Mouse (Mus musculus): ENCODE data around the gene Bahcc1. TPM values are rescaled to one million over a fixed set of nuclear protein-coding genes. Genes with fewer than 3 reads are reported as not detected.

Gene Bahcc1
- 0.84 TPM in 2 replicates for polyA plus RNA-seq (2015; fragmentation: Nextera tagmentation; extraction: Ambion mirVana)

GRCm38 (mm10) chr11:120232230-120233097 is at the start of gene Bahcc1:
Gene Bahcc1 (plus strand): TSS chr11:120232947.
- Histone ChIP-seq H3K9me3 (replicated peaks; ENCODE audit: control insufficient read depth, low read length) (no peaks in the 10 kb centered on the region), H3K4me3 (ENCODE audit: low read depth, low read length) (peak within 1 kb of the TSS; percentile 59), H3K27me3 (ENCODE audit: control insufficient read depth, insufficient read depth, low read depth, low read length) (peaks cover 88% of the 10 kb centered on the region), H3K27ac (ENCODE audit: low read length) (peak within 1 kb of the TSS; percentile 64), H3K4me1 (ENCODE audit: control insufficient read depth, low read depth, low read length) (peaks cover 36% of the 10 kb centered on the region), H3K9ac (ENCODE audit: low read depth, low read length) (peak within 1 kb of the TSS; percentile 68), H3K4me2 (ENCODE audit: low read depth, low read length) (peak within 1 kb of the TSS; percentile 84), H3K36me3 (ENCODE audit: control insufficient read depth, insufficient read depth) (no peaks in the 10 kb centered on the region)
- peak; percentile 91 for ATAC-seq (ENCODE audit: low read depth)
- under 1% methylated on average over 36 of the region's 36 CpGs for whole genome bisulfite sequencing (ENCODE audit: insufficient replicate concordance)

GRCm38 (mm10) chr11:120183180-120183579 is 49.6 kb upstream of the Bahcc1 start:
- Histone ChIP-seq H3K4me2 (ENCODE audit: low read depth, low read length) (no peak overlapping the region), H3K27me3 (ENCODE audit: control insufficient read depth, insufficient read depth, low read depth, low read length) (peaks cover 45% of the 10 kb centered on the region), H3K27ac (ENCODE audit: low read length) (no peak overlapping the region), H3K9me3 (replicated peaks; ENCODE audit: control insufficient read depth, low read length) (no peaks in the 10 kb centered on the region), H3K9ac (ENCODE audit: low read depth, low read length) (no peak overlapping the region), H3K36me3 (ENCODE audit: control insufficient read depth, insufficient read depth) (no peaks in the 10 kb centered on the region), H3K4me1 (ENCODE audit: control insufficient read depth, low read depth, low read length) (peaks cover 10% of the 10 kb centered on the region), H3K4me3 (ENCODE audit: low read depth, low read length) (no peak overlapping the region)
- WGBS (ENCODE audit: insufficient replicate concordance) = 50% methylated on average over 1 of the region's 1 CpGs
- no peak for ATAC-seq (ENCODE audit: low read depth)

GRCm38 (mm10) chr11:120183708-120184107 is 49.0 kb upstream of the Bahcc1 start:
- Histone ChIP-seq H3K9ac (ENCODE audit: low read depth, low read length) (no peak overlapping the region), H3K4me1 (ENCODE audit: control insufficient read depth, low read depth, low read length) (peaks cover 10% of the 10 kb centered on the region), H3K27ac (ENCODE audit: low read length) (no peak overlapping the region), H3K4me2 (ENCODE audit: low read depth, low read length) (no peak overlapping the region), H3K9me3 (replicated peaks; ENCODE audit: control insufficient read depth, low read length) (no peaks in the 10 kb centered on the region), H3K36me3 (ENCODE audit: control insufficient read depth, insufficient read depth) (no peaks in the 10 kb centered on the region), H3K27me3 (ENCODE audit: control insufficient read depth, insufficient read depth, low read depth, low read length) (peaks cover 50% of the 10 kb centered on the region), H3K4me3 (ENCODE audit: low read depth, low read length) (no peak overlapping the region)
- ATAC-seq (ENCODE audit: low read depth) = no peak
- 59% methylated on average over 11 of the region's 11 CpGs for WGBS (ENCODE audit: insufficient replicate concordance)

GRCm38 (mm10) chr11:120184371-120185315 is 48.1 kb upstream of the Bahcc1 start:
- Histone ChIP-seq H3K9ac (ENCODE audit: low read depth, low read length) (0 out of 2 replicates have a peak overlapping the region, but pooled peaks have one; percentile 19), H3K27me3 (ENCODE audit: control insufficient read depth, insufficient read depth, low read depth, low read length) (peaks cover 59% of the 10 kb centered on the region), H3K4me2 (ENCODE audit: low read depth, low read length) (peak overlapping the region; percentile 65), H3K27ac (ENCODE audit: low read length) (peak overlapping the region; percentile 76), H3K36me3 (ENCODE audit: control insufficient read depth, insufficient read depth) (no peaks in the 10 kb centered on the region), H3K4me3 (ENCODE audit: low read depth, low read length) (peak overlapping the region; percentile 42; the same call in 1 of the 2 replicates), H3K9me3 (replicated peaks; ENCODE audit: control insufficient read depth, low read length) (no peaks in the 10 kb centered on the region), H3K4me1 (ENCODE audit: control insufficient read depth, low read depth, low read length) (peaks cover 10% of the 10 kb centered on the region)
- 29% methylated on average over 16 of the region's 16 CpGs for WGBS (ENCODE audit: insufficient replicate concordance)
- peak; percentile 68 for ATAC-seq (ENCODE audit: low read depth)

- no peak for ATAC-seq (ENCODE audit: low read depth)
These were observed 47.2 kb upstream of the Bahcc1 start for GRCm38 (mm10) chr11:120185316-120186141.

GRCm38 (mm10) chr11:120186145-120186740 is 46.5 kb upstream of the Bahcc1 start:
- peaks cover 20% of the 10 kb centered on the region for H3K4me1 ChIP-seq (ENCODE audit: control insufficient read depth, low read depth, low read length)
- no peaks in the 10 kb centered on the region for H3K9me3 ChIP-seq (replicated peaks; ENCODE audit: control insufficient read depth, low read length)
- peak overlapping the region; percentile 76; the same call in 1 of the 2 replicates for H3K27ac ChIP-seq (ENCODE audit: low read length)
- WGBS (ENCODE audit: insufficient replicate concordance) = 19% methylated on average over 18 of the region's 18 CpGs
- peak overlapping the region; percentile 65 for H3K4me2 ChIP-seq (ENCODE audit: low read depth, low read length)
- no peaks in the 10 kb centered on the region for H3K36me3 ChIP-seq (ENCODE audit: control insufficient read depth, insufficient read depth)
- peak overlapping the region; percentile 42 for H3K4me3 ChIP-seq (ENCODE audit: low read depth, low read length)
- no peak for ATAC-seq (ENCODE audit: low read depth)
- peaks cover 68% of the 10 kb centered on the region for H3K27me3 ChIP-seq (ENCODE audit: control insufficient read depth, insufficient read depth, low read depth, low read length)
- H3K9ac ChIP-seq (ENCODE audit: low read depth, low read length) = peak overlapping the region; percentile 49

More at GRCm38 (mm10) chr11:120185316-120186141, 47.2 kb upstream of the Bahcc1 start:
- Histone ChIP-seq H3K27ac (ENCODE audit: low read length) (peak overlapping the region; percentile 76), H3K27me3 (ENCODE audit: control insufficient read depth, insufficient read depth, low read depth, low read length) (peaks cover 68% of the 10 kb centered on the region), H3K4me1 (ENCODE audit: control insufficient read depth, low read depth, low read length) (peaks cover 18% of the 10 kb centered on the region), H3K4me3 (ENCODE audit: low read depth, low read length) (peak overlapping the region; percentile 42), H3K9me3 (replicated peaks; ENCODE audit: control insufficient read depth, low read length) (no peaks in the 10 kb centered on the region), H3K4me2 (ENCODE audit: low read depth, low read length) (peak overlapping the region; percentile 65), H3K9ac (ENCODE audit: low read depth, low read length) (peak overlapping the region; percentile 49), H3K36me3 (ENCODE audit: control insufficient read depth, insufficient read depth) (no peaks in the 10 kb centered on the region)
- 9% methylated on average over 54 of the region's 54 CpGs for WGBS (ENCODE audit: insufficient replicate concordance)

- H3K27me3 ChIP-seq (ENCODE audit: control insufficient read depth, insufficient read depth, low read depth, low read length) = peaks cover 68% of the 10 kb centered on the region
- WGBS (ENCODE audit: insufficient replicate concordance) = 16% methylated on average over 20 of the region's 20 CpGs
- H3K9ac ChIP-seq (ENCODE audit: low read depth, low read length) = 0 out of 2 replicates have a peak overlapping the region, but pooled peaks have one; percentile 7
- no peak for ATAC-seq (ENCODE audit: low read depth)
- H3K4me1 ChIP-seq (ENCODE audit: control insufficient read depth, low read depth, low read length) = peaks cover 20% of the 10 kb centered on the region
- no peak overlapping the region for H3K27ac ChIP-seq (ENCODE audit: low read length)
- H3K4me2 ChIP-seq (ENCODE audit: low read depth, low read length) = peak overlapping the region; percentile 65
- peak overlapping the region; percentile 63 for H3K4me3 ChIP-seq (ENCODE audit: low read depth, low read length)
- H3K36me3 ChIP-seq (ENCODE audit: control insufficient read depth, insufficient read depth) = no peaks in the 10 kb centered on the region
- no peaks in the 10 kb centered on the region for H3K9me3 ChIP-seq (replicated peaks; ENCODE audit: control insufficient read depth, low read length)
These were observed 45.9 kb upstream of the Bahcc1 start for GRCm38 (mm10) chr11:120186821-120187235.
